Mouse (Mus musculus) megakaryocyte, embryonic 14.5 days (primary cell): Measurements from ENCODE around the gene Rhbdl3. TPM values are rescaled to one million over a fixed set of nuclear protein-coding genes. Genes with fewer than 3 reads are reported as not detected.

Experiments used
- H3K27me3 ChIP-seq: replicated peaks from 2 replicates; pipeline ENCODE3; 2012; ENCODE audit warnings: inconsistent platforms
- H3K36me3 ChIP-seq: replicated peaks from 2 replicates; pipeline ENCODE3; 2012; ENCODE audit warnings: low read length, inconsistent platforms, mixed read lengths
- H3K4me1 ChIP-seq: 2 replicates; pipeline ENCODE4 v1.6.1; 2012; ENCODE audit warnings: inconsistent platforms
- H3K4me3 ChIP-seq: replicated peaks from 2 replicates; pipeline ENCODE3; 2012; ENCODE audit warnings: moderate library complexity, mild to moderate bottlenecking, inconsistent platforms
- H3K9me3 ChIP-seq: 2 replicates; pipeline ENCODE4 v1.6.1; 2012; ENCODE audit warnings: inconsistent platforms
- FLI1 ChIP-seq: IDR thresholded peaks from 2 replicates; pipeline ENCODE4 v1.6.1; 2012; ENCODE audit warnings: low read length, inconsistent platforms, mixed read lengths
- GATA1 ChIP-seq: IDR thresholded peaks from 3 replicates; pipeline ENCODE4 v1.6.1; 2012; ENCODE audit warnings: mixed read lengths, low read length, inconsistent platforms, borderline replicate concordance
- polyA plus RNA-seq: library from polyadenylated mRNA; stranded (reverse); fragments of >175 nt; gene quantifications from 2 replicates; pipeline ENCODE4 v1.2.3, GENCODE M21; 2012; ENCODE audit warnings: low replicate concordance; ENCODE audit not compliant: insufficient read depth

The Rhbdl3 gene
- polyA plus RNA-seq, 1 experiment: 3.2 TPM

- H3K4me1 ChIP-seq: peaks cover 28% of the 10 kb centered on the region
- H3K36me3 ChIP-seq: no peaks in the 10 kb centered on the region
- TF ChIP-seq FLI1 (no peak), GATA1 (no peak)
- no peak overlapping the region for H3K4me3 ChIP-seq
- H3K9me3 ChIP-seq: peaks cover 28% of the 10 kb centered on the region
- peaks cover 78% of the 10 kb centered on the region for H3K27me3 ChIP-seq
These were observed 8.2 kb upstream of the Rhbdl3 start for GRCm38 (mm10) chr11:80292463-80292862.

- Histone ChIP-seq H3K27me3 (peaks cover 86% of the 10 kb centered on the region), H3K9me3 (peaks cover 31% of the 10 kb centered on the region), H3K36me3 (no peaks in the 10 kb centered on the region), H3K4me1 (peaks cover 20% of the 10 kb centered on the region), H3K4me3 (no peak overlapping the region)
- TF ChIP-seq GATA1: no peak
- TF ChIP-seq FLI1: no peak
These were observed 5.6 kb upstream of the Rhbdl3 start for GRCm38 (mm10) chr11:80295066-80295465.

GRCm38 (mm10) chr11:80295785-80296184 lies 4.9 kb upstream of the Rhbdl3 start:
- peaks cover 20% of the 10 kb centered on the region for H3K4me1 ChIP-seq
- peaks cover 28% of the 10 kb centered on the region for H3K9me3 ChIP-seq
- no peak overlapping the region for H3K4me3 ChIP-seq
- H3K27me3 ChIP-seq: peaks cover 85% of the 10 kb centered on the region
- no peaks in the 10 kb centered on the region for H3K36me3 ChIP-seq
- TF ChIP-seq GATA1 (no peak), FLI1 (no peak)

GRCm38 (mm10) chr11:80299513-80300235 lies 1.0 kb upstream of the Rhbdl3 start:
- TF ChIP-seq GATA1: no peak
- no peak for TF ChIP-seq FLI1
- H3K4me3 ChIP-seq: no peak overlapping the region
- peaks cover 24% of the 10 kb centered on the region for H3K9me3 ChIP-seq
- no peaks in the 10 kb centered on the region for H3K36me3 ChIP-seq
- H3K27me3 ChIP-seq: peaks cover 92% of the 10 kb centered on the region
- peaks cover 42% of the 10 kb centered on the region for H3K4me1 ChIP-seq

GRCm38 (mm10) chr11:80301316-80302045 lies 769 bp downstream of the Rhbdl3 start:
- peaks cover 90% of the 10 kb centered on the region for H3K27me3 ChIP-seq
- H3K36me3 ChIP-seq: no peaks in the 10 kb centered on the region
- peaks cover 32% of the 10 kb centered on the region for H3K4me1 ChIP-seq
- TF ChIP-seq FLI1 (no peak), GATA1 (no peak)
- H3K4me3 ChIP-seq: peak overlapping the region; percentile 89
- H3K9me3 ChIP-seq: peaks cover 32% of the 10 kb centered on the region

- TF ChIP-seq GATA1: no peak
- TF ChIP-seq FLI1: no peak
- peaks cover 32% of the 10 kb centered on the region for H3K4me1 ChIP-seq
- H3K4me3 ChIP-seq: peak overlapping the region; percentile 89
- H3K36me3 ChIP-seq: no peaks in the 10 kb centered on the region
- H3K27me3 ChIP-seq: peaks cover 92% of the 10 kb centered on the region
- peaks cover 32% of the 10 kb centered on the region for H3K9me3 ChIP-seq
These were observed 1.3 kb downstream of the Rhbdl3 start for GRCm38 (mm10) chr11:80302046-80302390.

- Histone ChIP-seq H3K4me1 (peaks cover 32% of the 10 kb centered on the region), H3K27me3 (peaks cover 91% of the 10 kb centered on the region), H3K9me3 (peaks cover 28% of the 10 kb centered on the region), H3K4me3 (peak overlapping the region; percentile 89), H3K36me3 (no peaks in the 10 kb centered on the region)
- TF ChIP-seq GATA1 (no peak), FLI1 (no peak)
These were observed 1.8 kb downstream of the Rhbdl3 start for GRCm38 (mm10) chr11:80302536-80302935.

GRCm38 (mm10) chr11:80303746-80304145 lies 3.0 kb downstream of the Rhbdl3 start:
- Histone ChIP-seq H3K36me3 (no peaks in the 10 kb centered on the region), H3K9me3 (peaks cover 26% of the 10 kb centered on the region), H3K4me3 (no peak overlapping the region), H3K27me3 (peaks cover 87% of the 10 kb centered on the region), H3K4me1 (peaks cover 38% of the 10 kb centered on the region)
- no peak for TF ChIP-seq GATA1
- TF ChIP-seq FLI1: no peak

GRCm38 (mm10) chr11:80304846-80305245 lies 4.1 kb downstream of the Rhbdl3 start:
- H3K27me3 ChIP-seq: peaks cover 81% of the 10 kb centered on the region
- peaks cover 26% of the 10 kb centered on the region for H3K9me3 ChIP-seq
- TF ChIP-seq FLI1: no peak
- no peak for TF ChIP-seq GATA1
- peaks cover 38% of the 10 kb centered on the region for H3K4me1 ChIP-seq
- no peak overlapping the region for H3K4me3 ChIP-seq
- H3K36me3 ChIP-seq: no peaks in the 10 kb centered on the region

- no peak overlapping the region for H3K4me3 ChIP-seq
- H3K27me3 ChIP-seq: peaks cover 76% of the 10 kb centered on the region
- H3K36me3 ChIP-seq: no peaks in the 10 kb centered on the region
- TF ChIP-seq GATA1 (no peak), FLI1 (no peak)
- peaks cover 6% of the 10 kb centered on the region; the same call in 1 of the 2 replicates for H3K4me1 ChIP-seq
- peaks cover 26% of the 10 kb centered on the region for H3K9me3 ChIP-seq
These were observed 7.8 kb downstream of the Rhbdl3 start for GRCm38 (mm10) chr11:80308537-80308936.
